Mouse (Mus musculus): ENCODE data around the gene Lclat1.
"Not testable (repeated sequence)": the region's sequence is repeated elsewhere in the genome, so short reads cannot be mapped to it uniquely, and the experiment has no call there.

The Lclat1 gene

DNA sequence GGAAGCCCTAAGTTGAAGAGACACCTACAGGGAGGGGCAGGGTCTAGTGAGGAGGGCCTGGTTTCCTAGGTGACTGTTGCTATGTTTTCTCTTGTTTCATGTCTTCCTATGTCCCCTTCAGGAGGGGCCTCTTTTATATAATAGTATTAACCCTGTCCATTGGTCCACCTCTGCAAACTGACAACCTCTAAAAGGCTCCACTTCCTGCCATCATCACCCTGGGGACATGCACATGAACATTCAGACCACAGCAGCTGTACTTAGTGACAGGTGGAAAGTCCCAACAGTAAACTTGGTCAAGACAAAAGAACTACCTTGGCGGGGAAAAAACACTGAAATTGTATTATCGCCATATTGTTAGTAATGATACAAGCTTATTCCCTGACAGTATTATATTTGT, 139.1 kb downstream of the Lclat1 start:
- no peak for DNase-seq

DNA sequence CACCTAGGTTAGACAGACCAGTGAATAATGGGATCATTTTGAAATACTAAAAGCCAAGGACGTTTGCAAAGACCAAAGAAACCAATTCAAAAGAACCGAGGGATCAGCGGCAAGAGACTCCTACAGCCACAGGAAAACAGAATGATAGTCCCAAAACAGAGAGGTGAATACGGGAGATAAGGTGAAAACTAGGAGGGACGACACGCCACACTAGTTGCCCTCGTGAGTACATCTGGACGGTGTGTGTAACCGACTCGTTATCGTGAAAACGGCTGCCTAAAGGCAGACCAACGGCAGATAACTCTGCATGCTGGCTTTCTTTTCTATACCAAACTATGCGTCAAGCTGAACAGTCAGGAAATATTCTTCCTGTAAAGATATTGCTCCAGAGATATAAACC, 140.0 kb downstream of the Lclat1 start:
- DNase-seq: no peak

DNA sequence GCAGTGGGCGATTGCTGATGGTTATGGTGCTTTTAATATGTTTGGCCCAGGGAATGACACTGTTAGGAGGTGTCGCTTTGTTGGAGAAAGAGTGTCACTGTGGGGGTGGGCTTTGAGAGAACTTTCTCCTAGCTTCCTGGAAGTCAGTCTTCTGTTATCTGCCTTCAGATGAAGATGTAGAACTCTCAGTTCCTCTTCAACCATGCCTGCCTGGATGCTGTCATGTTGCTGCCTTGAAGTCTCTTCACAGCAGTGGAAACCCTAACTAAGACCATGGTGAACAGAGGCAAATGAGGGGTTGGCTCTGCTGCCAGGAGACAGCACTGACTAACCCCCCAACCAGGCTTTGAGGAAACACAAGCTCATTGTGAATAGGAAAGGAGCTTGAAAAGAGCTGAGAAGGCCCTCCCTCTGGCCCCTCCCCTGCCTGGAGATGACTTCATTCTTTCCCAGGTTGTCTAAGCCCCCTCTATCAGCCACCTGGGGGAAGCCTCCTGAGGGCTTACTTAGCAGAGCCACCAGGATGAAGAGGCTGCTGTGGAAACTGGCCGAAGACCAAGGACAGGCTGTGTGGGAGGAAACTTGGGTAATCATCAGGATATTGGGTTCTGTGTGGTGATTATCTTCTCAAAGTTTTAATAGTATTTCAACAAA, 142.8 kb downstream of the Lclat1 start:
- DNase-seq: no peak

- no peak for DNase-seq
Measured at GRCm38 (mm10) chr17:73251142-73251502, 143.3 kb downstream of the Lclat1 start.

DNA sequence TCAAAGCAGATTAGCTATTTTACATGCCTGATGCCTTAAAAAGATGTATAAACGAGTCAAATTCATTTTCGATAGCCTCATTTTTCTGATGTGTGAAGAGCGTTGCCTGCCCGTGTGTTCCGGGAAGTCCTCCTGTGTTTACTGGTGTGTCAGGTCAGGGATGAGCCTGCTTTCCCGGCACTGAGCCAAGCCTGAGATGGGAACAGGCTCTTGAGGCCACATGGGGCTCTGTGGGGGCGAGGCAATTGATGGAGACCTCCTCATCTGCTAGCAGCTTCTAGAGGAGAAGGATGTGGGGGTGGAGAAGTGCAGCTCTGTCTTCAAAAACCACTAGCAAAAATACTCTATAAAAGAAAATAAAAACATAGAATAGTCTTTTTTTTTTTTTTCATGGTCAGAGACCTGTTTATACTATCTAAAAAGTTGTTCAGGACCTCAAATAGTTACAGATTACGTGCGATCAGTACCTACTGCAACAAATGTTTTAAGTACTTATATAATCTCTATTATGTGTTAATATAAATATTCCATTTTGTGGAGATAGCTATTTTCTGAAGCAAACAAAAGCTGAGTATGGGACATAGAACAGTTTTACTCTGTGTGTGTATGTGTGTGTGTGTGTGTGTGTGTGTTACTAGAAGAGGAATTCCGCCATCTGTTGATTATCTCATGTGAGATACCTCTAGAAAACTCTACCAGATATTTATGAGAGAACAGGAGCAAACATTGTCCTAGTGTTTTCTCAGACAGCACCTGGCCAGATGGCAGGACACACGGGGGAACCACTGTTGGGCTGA, 144.2 kb downstream of the Lclat1 start:
- no peak for DNase-seq

DNA sequence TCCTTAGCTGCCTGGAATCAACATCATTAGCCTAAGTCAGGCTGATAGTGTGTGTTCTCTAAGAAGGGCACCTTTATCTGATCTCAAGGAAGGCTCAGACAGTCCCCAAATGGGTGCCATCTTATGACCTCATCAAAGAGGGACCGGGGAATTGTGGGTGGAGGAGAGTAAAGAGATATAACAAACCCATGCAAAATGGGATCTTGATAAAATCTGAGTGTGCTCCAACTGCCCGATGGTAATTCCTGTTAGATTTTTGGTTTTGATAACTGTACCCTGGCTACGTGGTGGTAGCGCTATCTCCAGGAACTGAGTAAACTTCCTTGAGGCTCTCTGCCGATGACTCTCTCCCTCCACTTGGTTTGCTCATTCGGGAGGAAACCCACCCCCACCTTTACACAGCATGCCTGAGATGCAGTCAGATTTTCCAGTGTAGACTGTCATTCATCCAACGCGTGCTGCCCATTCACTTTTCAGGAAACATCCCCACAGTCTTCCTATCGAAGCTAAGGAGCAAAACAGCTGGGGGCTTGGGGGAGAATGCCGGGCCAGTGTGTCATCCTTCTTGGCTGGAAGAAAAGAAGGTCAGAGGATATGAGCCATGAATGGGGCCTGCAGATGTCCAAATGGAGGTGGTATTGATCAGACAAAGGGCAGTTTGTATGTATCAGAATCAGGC, 145.6 kb downstream of the Lclat1 start:
- no peak for DNase-seq

- no peak for DNase-seq
Measured at GRCm38 (mm10) chr17:73255801-73256200, 148.0 kb downstream of the Lclat1 start.

DNA sequence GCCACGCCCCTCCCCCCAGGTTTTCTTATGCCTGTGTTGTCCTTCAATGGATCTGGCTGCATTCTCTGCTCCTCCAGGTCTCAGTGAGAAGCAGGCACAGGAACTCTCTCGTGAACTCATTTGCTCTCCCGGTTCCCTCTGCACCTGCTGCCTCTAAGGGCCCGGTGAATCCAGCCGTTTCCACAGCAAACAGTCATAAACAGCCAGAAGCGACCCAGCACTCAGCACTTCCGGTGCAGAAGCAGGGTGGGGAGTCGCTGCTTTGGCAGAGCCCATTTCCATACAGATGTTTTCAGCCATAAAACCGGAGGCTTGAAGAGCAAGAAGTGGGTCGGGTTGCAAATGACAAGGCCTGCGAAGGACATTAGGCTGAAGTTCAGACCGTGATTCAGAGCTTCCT, 150.8 kb downstream of the Lclat1 start:
- DNase-seq: no peak

DNA sequence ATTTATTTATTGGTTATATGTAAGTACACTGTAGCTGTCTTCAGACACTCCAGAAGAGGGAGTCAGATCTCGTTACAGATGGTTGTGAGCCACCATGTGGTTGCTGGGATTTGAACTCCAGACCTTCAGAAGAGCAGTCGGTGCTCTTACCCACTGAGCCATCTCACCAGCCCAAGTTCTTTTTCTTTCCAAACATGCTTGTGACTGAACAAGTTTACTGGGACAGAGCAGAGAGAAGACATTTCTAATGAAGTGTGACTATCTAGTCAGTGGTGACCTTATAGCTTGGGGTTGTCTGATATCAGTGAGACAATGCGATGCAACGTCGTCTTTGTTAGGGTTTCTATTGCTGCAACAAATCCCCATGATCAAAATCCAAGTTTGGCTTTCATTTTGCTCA, 151.5 kb downstream of the Lclat1 start:
- DNase-seq: not testable (repeated sequence)

DNA sequence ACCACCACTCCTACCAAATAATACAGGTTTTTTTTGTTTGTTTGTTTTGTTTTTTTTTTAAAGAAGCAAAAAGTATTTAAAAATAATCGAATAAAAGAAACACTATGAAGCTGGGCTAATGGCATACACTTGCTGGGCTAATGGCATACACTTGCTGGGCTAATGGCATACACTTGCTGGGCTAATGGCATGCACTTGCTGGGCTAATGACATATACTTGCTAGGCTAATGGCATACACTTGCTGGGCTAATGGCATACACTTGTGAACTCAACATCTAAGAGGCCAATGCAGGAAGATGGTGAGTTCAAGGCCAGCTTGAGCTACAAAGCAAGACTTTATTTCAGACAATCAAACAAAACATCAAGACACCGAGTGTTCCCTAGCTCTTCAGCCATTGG, 154.8 kb downstream of the Lclat1 start:
- no peak for DNase-seq

GRCm38 (mm10) chr17:73263077-73263501, 155.3 kb downstream of the Lclat1 start:
- no peak for DNase-seq

- DNase-seq: peak; percentile 3
Measured at GRCm38 (mm10) chr17:73270871-73271796, 163.3 kb downstream of the Lclat1 start.

- DNase-seq: no peak
Measured at GRCm38 (mm10) chr17:73271797-73272600, 164.2 kb downstream of the Lclat1 start.

- DNase-seq: no peak
Measured at GRCm38 (mm10) chr17:73273809-73274208, 166.0 kb downstream of the Lclat1 start.

GRCm38 (mm10) chr17:73275066-73275465, 167.3 kb downstream of the Lclat1 start:
- no peak for DNase-seq

GRCm38 (mm10) chr17:73277770-73278169, 170.0 kb downstream of the Lclat1 start:
- DNase-seq: no peak

DNA sequence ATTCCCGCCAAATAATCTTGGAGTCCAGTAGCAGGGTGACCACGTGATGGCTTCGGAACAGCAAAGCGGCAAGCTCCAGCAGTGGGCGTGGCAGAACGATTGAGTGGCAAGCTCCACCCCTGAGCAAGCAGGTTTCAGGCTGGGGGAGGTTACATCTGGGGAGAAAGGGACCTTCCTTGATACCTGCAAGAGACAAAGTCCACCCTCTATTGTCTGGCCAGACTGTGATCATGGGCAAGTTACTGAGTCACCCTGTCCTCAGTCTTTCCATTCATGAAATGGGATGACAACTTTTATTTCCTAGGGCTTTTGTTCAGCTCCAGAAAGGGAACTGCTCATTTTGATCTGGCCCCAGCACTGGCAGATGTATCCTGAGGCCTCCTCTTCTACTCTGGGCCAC, 174.9 kb downstream of the Lclat1 start:
- not testable (repeated sequence) for DNase-seq

DNA sequence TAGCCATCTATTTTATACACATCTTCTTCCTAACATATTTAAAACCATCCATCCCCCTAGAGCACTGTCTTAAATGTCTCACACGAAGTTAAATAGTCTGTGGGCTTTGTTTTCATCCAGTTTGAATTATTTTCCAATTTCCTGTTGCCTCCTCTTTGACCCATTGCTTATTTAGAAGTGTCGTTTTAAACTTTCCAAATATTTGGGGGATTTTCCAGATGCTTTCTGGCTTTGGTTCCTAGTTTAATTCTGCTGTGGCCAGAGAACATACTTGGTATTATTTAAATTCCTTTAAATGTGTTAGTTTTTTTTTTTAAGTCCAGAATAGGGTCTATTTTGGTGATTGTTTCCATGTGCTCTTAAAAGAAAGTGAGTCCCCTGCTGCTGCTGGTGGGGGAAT, 176.5 kb downstream of the Lclat1 start:
- DNase-seq: no peak
